In the genomic region with DNA sequence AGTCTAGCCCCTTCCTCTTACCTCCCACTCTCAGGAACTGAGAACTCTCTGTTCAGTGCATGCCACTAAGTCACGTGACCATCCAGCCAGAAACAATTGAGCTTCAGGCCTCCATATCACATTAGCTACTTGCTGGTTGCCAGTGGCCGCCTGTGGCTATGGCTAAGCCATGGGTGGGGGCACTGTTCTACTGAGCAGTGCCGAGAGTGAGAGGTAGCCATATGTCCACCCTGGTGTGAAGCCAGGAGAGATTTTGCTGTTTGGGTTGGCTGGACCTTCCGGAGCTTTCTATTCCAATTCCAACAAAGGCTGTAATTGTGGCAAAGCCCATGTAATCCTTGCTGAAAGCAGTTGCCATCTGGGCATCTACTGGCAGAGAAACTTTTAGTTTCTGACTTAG, we compare ENCODE assay signal across 27 mouse cellular contexts.
DNase-seq lines count a peak whose midpoint lies in the region; ATAC-seq and TF ChIP-seq lines count a peak whose summit lies in the region.
"Had no signal": no experiment of that assay in that cellular context is flagged by ENCODE, and none has a peak within 500 bp of the region (broad histone marks: within the 10 kb centered on the region; RNA-seq: fewer than 3 reads in every experiment).

No protein-coding gene starts in this region.

- ATAC-seq in hindbrain, postnatal 0 days: peak; percentile 28; the same call in 1 of the 2 replicates
- peak; percentile 81 for ATAC-seq in cerebellum, adult (ENCODE audit: insufficient number of reproducible peaks, low FRiP score, low TSS enrichment)
- ATAC-seq: intestine, embryonic 16.5 days; liver, embryonic 12.5 days had no signal

- H3K27me3 ChIP-seq in hindbrain, postnatal 0 days (ENCODE audit: insufficient read depth, low read length): no peaks in the 10 kb centered on the region
- H3K27me3 ChIP-seq in hindbrain, embryonic 10.5 days (ENCODE audit: insufficient read depth, poor library complexity, severe bottlenecking): no peaks in the 10 kb centered on the region
- H3K27me3 ChIP-seq in cerebellum, adult 2 months (ENCODE audit: control insufficient read depth, insufficient read depth, low read length): no peaks in the 10 kb centered on the region
- H3K27me3 ChIP-seq: embryonic facial prominence, embryonic 15.5 days; heart, embryonic 15.5 days; hindbrain, embryonic 15.5 days; limb, embryonic 13.5 days; liver, embryonic 12.5 days; midbrain, embryonic 12.5 days; neural tube, embryonic 12.5 days had no signal

- no peaks in the 10 kb centered on the region for H3K4me1 ChIP-seq in hindbrain, postnatal 0 days (ENCODE audit: insufficient read depth, low read length)
- H3K4me1 ChIP-seq in hindbrain, embryonic 10.5 days (replicated peaks): no peaks in the 10 kb centered on the region
- H3K4me1 ChIP-seq in cerebellum, adult 2 months (ENCODE audit: control insufficient read depth, insufficient read depth, low read length): peaks cover 62% of the 10 kb centered on the region
- H3K4me1 ChIP-seq: embryonic facial prominence, embryonic 15.5 days; heart, embryonic 15.5 days; hindbrain, embryonic 15.5 days; limb, embryonic 13.5 days; liver, embryonic 12.5 days; midbrain, embryonic 12.5 days; neural tube, embryonic 12.5 days had no signal

- no peak for TF ChIP-seq POLR2A in cerebellum, adult 2 months (IDR thresholded peaks at IDR 0.05; ENCODE audit: borderline replicate concordance, insufficient read depth, low read length)

- no peak overlapping the region for H3K9ac ChIP-seq in hindbrain, postnatal 0 days (replicated peaks; ENCODE audit: low read length)
- H3K9ac ChIP-seq: embryonic facial prominence, embryonic 15.5 days; heart, embryonic 15.5 days; hindbrain, embryonic 15.5 days; limb, embryonic 13.5 days; liver, embryonic 12.5 days; midbrain, embryonic 12.5 days; neural tube, embryonic 12.5 days had no signal

- no peak for TF ChIP-seq CTCF in hindbrain, postnatal 0 days (IDR thresholded peaks at IDR 0.05; ENCODE audit: low read depth)
- TF ChIP-seq CTCF in cerebellum, adult 2 months (IDR thresholded peaks at IDR 0.05; ENCODE audit: borderline replicate concordance, insufficient read depth, low read depth, low read length): no peak

- no peak overlapping the region for H3K4me2 ChIP-seq in hindbrain, postnatal 0 days (ENCODE audit: low read depth, low read length)
- H3K4me2 ChIP-seq: embryonic facial prominence, embryonic 15.5 days; heart, embryonic 15.5 days; hindbrain, embryonic 15.5 days; limb, embryonic 13.5 days; liver, embryonic 12.5 days; midbrain, embryonic 12.5 days; neural tube, embryonic 12.5 days had no signal

- 52% methylated on average over 4 of the region's 4 CpGs for WGBS in hindbrain, postnatal 0 days
- whole genome bisulfite sequencing in hindbrain, embryonic 10.5 days: 78% methylated on average over 4 of the region's 4 CpGs
- 8% methylated on average over 4 of the region's 4 CpGs for WGBS in cerebellum, adult 2 months

- no peaks in the 10 kb centered on the region for H3K9me3 ChIP-seq in hindbrain, postnatal 0 days (ENCODE audit: low read length)
- H3K9me3 ChIP-seq in hindbrain, embryonic 10.5 days: no peaks in the 10 kb centered on the region
- H3K9me3 ChIP-seq: embryonic facial prominence, embryonic 15.5 days; heart, embryonic 15.5 days; hindbrain, embryonic 15.5 days; limb, embryonic 13.5 days; liver, embryonic 12.5 days; midbrain, embryonic 12.5 days; neural tube, embryonic 12.5 days had no signal

- no peaks in the 10 kb centered on the region; the same call in 1 of the 2 replicates for H3K36me3 ChIP-seq in hindbrain, postnatal 0 days (ENCODE audit: insufficient read depth, low read length)
- no peaks in the 10 kb centered on the region for H3K36me3 ChIP-seq in hindbrain, embryonic 10.5 days
- H3K36me3 ChIP-seq: embryonic facial prominence, embryonic 15.5 days; heart, embryonic 15.5 days; limb, embryonic 13.5 days; liver, embryonic 12.5 days; neural tube, embryonic 12.5 days had no signal

- no peak overlapping the region for H3K27ac ChIP-seq in hindbrain, postnatal 0 days
- H3K27ac ChIP-seq in hindbrain, embryonic 10.5 days: no peak overlapping the region
- H3K27ac ChIP-seq in cerebellum, adult 2 months (ENCODE audit: insufficient read depth, low read length): peak overlapping the region; percentile 56
- H3K27ac ChIP-seq: embryonic facial prominence, embryonic 15.5 days; gastrocnemius, adult 2 months; heart, embryonic 15.5 days; hindbrain, embryonic 15.5 days; limb, embryonic 13.5 days; liver, embryonic 12.5 days; midbrain, embryonic 12.5 days; neural tube, embryonic 12.5 days had no signal

- peak; percentile 22 for DNase-seq in hindbrain, postnatal 0 days (ENCODE audit: low spot score)
- DNase-seq in hindbrain, embryonic 10.5 days (ENCODE audit: low spot score): no peak
- peak; percentile 86 to 95 for DNase-seq in cerebellum, adult 2 months
- DNase-seq in cerebellum, postnatal 25 days: peak; percentile 87 to 90
- DNase-seq in lung, postnatal 25 days (ENCODE audit: low spot score): no peak
- DNase-seq in urinary bladder, postnatal 10 days (ENCODE audit: low spot score): no peak
- DNase-seq: adrenal gland, postnatal 14 days; B cell, adult 2 months; gastrocnemius, adult 2 months; heart, postnatal 36 days; kidney, postnatal 25 days; layer of hippocampus, postnatal 36 days; lung, adult 18-20 months; lung, postnatal 10 days; right cerebral cortex, adult 18-20 months; right cerebral cortex, postnatal 4 days; thymus, postnatal 25 days had no signal

- H3K4me3 ChIP-seq in hindbrain, postnatal 0 days (ENCODE audit: low read length): no peak overlapping the region
- H3K4me3 ChIP-seq in hindbrain, embryonic 10.5 days: no peak overlapping the region
- H3K4me3 ChIP-seq in cerebellum, adult 2 months (replicated peaks; ENCODE audit: insufficient read depth, low read depth, low read length): no peak overlapping the region
- H3K4me3 ChIP-seq: embryonic facial prominence, embryonic 15.5 days; gastrocnemius, adult 2 months; heart, embryonic 15.5 days; hindbrain, embryonic 15.5 days; layer of hippocampus, adult 2 months; limb, embryonic 13.5 days; liver, embryonic 12.5 days; midbrain, embryonic 12.5 days; neural tube, embryonic 12.5 days had no signal

Comparison
In these comparisons a context has a peak if more than half of its experiments do, and no peak if none do; other contexts are left out.
1. DNase-seq: peak in hindbrain, postnatal 0 days (single experiment), cerebellum, adult 2 months (2 of 2) and cerebellum, postnatal 25 days (2 of 2); none in hindbrain, embryonic 10.5 days (single experiment), lung, postnatal 25 days (single experiment) and urinary bladder, postnatal 10 days (single experiment).